Mouse (Mus musculus): ENCODE results near the gene Pid1. TPM values are rescaled to one million over a fixed set of nuclear protein-coding genes. Genes with fewer than 3 reads are reported as not detected.

The Pid1 gene
- polyA plus RNA-seq, 1 experiment from 2014 or later: 14.3 TPM

- H3K27ac ChIP-seq (ENCODE audit: low read length): no peak overlapping the region
- H3K27me3 ChIP-seq (ENCODE audit: control insufficient read depth, insufficient read depth, low read depth, low read length): no peaks in the 10 kb centered on the region
- no peaks in the 10 kb centered on the region for H3K9me3 ChIP-seq (ENCODE audit: control insufficient read depth, low read length)
- H3K4me2 ChIP-seq (ENCODE audit: low read depth, low read length): no peak overlapping the region
- no peaks in the 10 kb centered on the region for H3K4me1 ChIP-seq (replicated peaks; ENCODE audit: control insufficient read depth, insufficient read depth, low read length)
- no peak for ATAC-seq (ENCODE audit: low read depth)
- no peaks in the 10 kb centered on the region for H3K36me3 ChIP-seq (ENCODE audit: control insufficient read depth, insufficient read depth, low read length)
- H3K9ac ChIP-seq (ENCODE audit: low read length): no peak overlapping the region
- 70% methylated on average over 4 of the region's 4 CpGs for WGBS
- H3K4me3 ChIP-seq (ENCODE audit: low read length): no peak overlapping the region
Observed at GRCm38 (mm10) chr1:84002630-84003029, 361.4 kb downstream of the Pid1 start.

Small RNA genes lying within 50 kb of the gene (microRNA-seq; reads per million reads assigned to microRNA genes)
- not detected for gene Mir6353
